In the genomic region with DNA sequence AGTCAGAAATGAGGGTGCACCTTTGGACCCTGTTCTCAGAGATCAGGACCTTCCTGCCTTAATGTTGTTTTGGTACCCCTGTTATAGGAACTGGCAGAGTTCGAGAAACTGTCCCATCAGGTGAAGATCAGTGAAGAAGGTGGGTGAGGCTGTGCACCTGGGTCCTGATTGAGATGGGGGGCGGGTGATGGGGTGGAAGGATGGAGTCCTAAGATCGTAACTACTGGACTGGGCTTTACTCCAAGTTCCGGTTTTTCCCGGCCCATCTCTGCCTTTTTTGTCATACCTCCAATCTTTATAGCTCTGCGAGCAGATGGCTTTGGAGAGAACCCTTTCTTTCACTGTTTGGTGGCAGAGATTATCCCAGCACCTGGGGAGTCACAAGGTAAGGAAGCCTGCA, we compare ENCODE assay signal across 8 mouse cellular contexts. TPM values are rescaled to one million over a fixed set of nuclear protein-coding genes. Genes with fewer than 3 reads are reported as not detected.
A peak's percentile ranks its signal among the peaks of the same experiment; 100 is the strongest.
DNase-seq lines count a peak whose midpoint lies in the region; ATAC-seq and TF ChIP-seq lines count a peak whose summit lies in the region.

No protein-coding gene starts in this region.

- no peaks in the 10 kb centered on the region for H3K9me3 ChIP-seq in kidney, embryonic 16.5 days (ENCODE audit: low read length)
- no peaks in the 10 kb centered on the region for H3K9me3 ChIP-seq in intestine, embryonic 14.5 days (ENCODE audit: control insufficient read depth, low read length)
- H3K9me3 ChIP-seq in midbrain, embryonic 15.5 days: no peaks in the 10 kb centered on the region

- peak overlapping the region; percentile 79 for H3K9ac ChIP-seq in kidney, embryonic 16.5 days (replicated peaks; ENCODE audit: low read length)
- peak overlapping the region; percentile 52 for H3K9ac ChIP-seq in intestine, embryonic 14.5 days (ENCODE audit: low read length)
- H3K9ac ChIP-seq in midbrain, embryonic 15.5 days: peak overlapping the region; percentile 63

- no peak for DNase-seq in kidney, adult 11 months
- DNase-seq in cerebellum, postnatal 36 days: peak; percentile 51 to 63
- DNase-seq in intestine, embryonic 14.5 days (ENCODE audit: low spot score): no peak
- DNase-seq in thymus, postnatal 14 days: no peak
- no peak for DNase-seq in right cerebral cortex, adult 18-20 months
- no peak for DNase-seq in thymus, adult 2 months

- H3K27me3 ChIP-seq in kidney, embryonic 16.5 days (ENCODE audit: insufficient read depth, low read length): no peaks in the 10 kb centered on the region
- H3K27me3 ChIP-seq in intestine, embryonic 14.5 days (replicated peaks; ENCODE audit: control insufficient read depth, insufficient read depth, low read length): no peaks in the 10 kb centered on the region
- H3K27me3 ChIP-seq in midbrain, embryonic 15.5 days (replicated peaks): no peaks in the 10 kb centered on the region
- no peaks in the 10 kb centered on the region; the same call in 1 of the 2 replicates for H3K27me3 ChIP-seq in thymus, adult 2 months (ENCODE audit: control insufficient read depth, insufficient read depth, low read length)

- no peak for TF ChIP-seq CTCF in thymus, adult 2 months (IDR thresholded peaks at IDR 0.05; ENCODE audit: borderline replicate concordance, control insufficient read depth, extremely low read depth, insufficient read depth, low read length, poor library complexity)

- H3K36me3 ChIP-seq in kidney, embryonic 16.5 days (ENCODE audit: insufficient read depth, low read length): no peaks in the 10 kb centered on the region
- no peaks in the 10 kb centered on the region for H3K36me3 ChIP-seq in intestine, embryonic 14.5 days (ENCODE audit: control insufficient read depth, insufficient read depth, low read length)
- no peaks in the 10 kb centered on the region for H3K36me3 ChIP-seq in midbrain, embryonic 15.5 days (replicated peaks)
- no peaks in the 10 kb centered on the region for H3K36me3 ChIP-seq in thymus, adult 2 months (ENCODE audit: control insufficient read depth, insufficient read depth, low read length)

- no peak for TF ChIP-seq POLR2A in thymus, adult 2 months (IDR thresholded peaks at IDR 0.05; ENCODE audit: control insufficient read depth, extremely low read depth, insufficient read depth, low read length, poor library complexity)

- WGBS in kidney, embryonic 16.5 days: 31% methylated on average over 6 of the region's 6 CpGs
- WGBS in intestine, embryonic 14.5 days: 26% methylated on average over 6 of the region's 6 CpGs
- WGBS in midbrain, embryonic 15.5 days: 47% methylated on average over 6 of the region's 6 CpGs
- 62% methylated on average over 6 of the region's 6 CpGs for WGBS in thymus, adult 2 months

- H3K27ac ChIP-seq in kidney, embryonic 16.5 days (ENCODE audit: low read length): peak overlapping the region; percentile 79
- peak overlapping the region; percentile 34 for H3K27ac ChIP-seq in intestine, embryonic 14.5 days (ENCODE audit: low read depth)
- peak overlapping the region; percentile 82 for H3K27ac ChIP-seq in midbrain, embryonic 15.5 days
- H3K27ac ChIP-seq in thymus, adult 2 months (ENCODE audit: control insufficient read depth, insufficient read depth, low read length): no peak overlapping the region

- peak overlapping the region; percentile 67 for H3K4me3 ChIP-seq in kidney, embryonic 16.5 days (ENCODE audit: low read length)
- H3K4me3 ChIP-seq in intestine, embryonic 14.5 days (ENCODE audit: low read depth, low read length): peak overlapping the region; percentile 44
- H3K4me3 ChIP-seq in midbrain, embryonic 15.5 days: peak overlapping the region; percentile 50
- H3K4me3 ChIP-seq in thymus, adult 2 months (ENCODE audit: control insufficient read depth, insufficient read depth, low read length): no peak overlapping the region

- ATAC-seq in kidney, embryonic 16.5 days (ENCODE audit: low FRiP score, low TSS enrichment): 0 out of 2 replicates have a peak, but pooled peaks have one; percentile 1
- peak; percentile 48; the same call in 1 of the 2 replicates for ATAC-seq in intestine, embryonic 14.5 days (replicated peaks; ENCODE audit: low FRiP score, low TSS enrichment, low read depth)
- ATAC-seq in midbrain, embryonic 15.5 days (replicated peaks): peak; percentile 56

- H3K4me1 ChIP-seq in kidney, embryonic 16.5 days (ENCODE audit: insufficient read depth, low read length): peaks cover 9% of the 10 kb centered on the region; the same call in 1 of the 2 replicates
- peaks cover 9% of the 10 kb centered on the region for H3K4me1 ChIP-seq in intestine, embryonic 14.5 days (replicated peaks; ENCODE audit: control insufficient read depth, insufficient read depth, low read length)
- H3K4me1 ChIP-seq in midbrain, embryonic 15.5 days: peaks cover 11% of the 10 kb centered on the region
- no peaks in the 10 kb centered on the region for H3K4me1 ChIP-seq in thymus, adult 2 months (replicated peaks; ENCODE audit: control insufficient read depth, insufficient read depth, low read length)

- peak overlapping the region; percentile 79 for H3K4me2 ChIP-seq in kidney, embryonic 16.5 days (replicated peaks; ENCODE audit: low read depth, low read length)
- H3K4me2 ChIP-seq in intestine, embryonic 14.5 days (ENCODE audit: low read length): peak overlapping the region; percentile 73
- peak overlapping the region; percentile 79 for H3K4me2 ChIP-seq in midbrain, embryonic 15.5 days

RNA-seq across cellular contexts. Expression of gene Sat2, which starts 0.6 kb away (rescaled TPM):
- polyA plus RNA-seq in kidney, embryonic 16.5 days (2015; fragmentation: Nextera tagmentation; extraction: Ambion mirVana): 21.3 and 24.1 TPM in 2 replicates
- 16.8 and 18.1 TPM in 2 replicates for polyA plus RNA-seq in intestine, embryonic 14.5 days (2014; fragmentation: Nextera tagmentation; extraction: Ambion mirVana)
- 23.5 and 24.9 TPM in 2 replicates for polyA plus RNA-seq in midbrain, embryonic 15.5 days (2015; fragmentation: Nextera tagmentation; extraction: Ambion mirVana)
- polyA plus RNA-seq in thymus, adult 2 months (2012; rRNA removed): 0.67 and 0.73 TPM in 2 replicates

RNA-seq across cellular contexts. Expression of gene Shbg, which starts 4.7 kb away (rescaled TPM):
- 0.17 TPM in 1 of 2 replicates, not detected in the other for polyA plus RNA-seq in kidney, embryonic 16.5 days (2015; fragmentation: Nextera tagmentation; extraction: Ambion mirVana)
- polyA plus RNA-seq in intestine, embryonic 14.5 days (2014; fragmentation: Nextera tagmentation; extraction: Ambion mirVana): not detected in 2 replicates
- polyA plus RNA-seq in midbrain, embryonic 15.5 days (2015; fragmentation: Nextera tagmentation; extraction: Ambion mirVana): not detected in 2 replicates
- not detected in 2 replicates for polyA plus RNA-seq in thymus, adult 2 months (2012; rRNA removed)

RNA-seq across cellular contexts. Expression of gene Fxr2, which starts 10.4 kb away (rescaled TPM):
- 31.8 and 33.4 TPM in 2 replicates for polyA plus RNA-seq in kidney, embryonic 16.5 days (2015; fragmentation: Nextera tagmentation; extraction: Ambion mirVana)
- 22.6 and 23.0 TPM in 2 replicates for polyA plus RNA-seq in intestine, embryonic 14.5 days (2014; fragmentation: Nextera tagmentation; extraction: Ambion mirVana)
- 40.6 and 47.0 TPM in 2 replicates for polyA plus RNA-seq in midbrain, embryonic 15.5 days (2015; fragmentation: Nextera tagmentation; extraction: Ambion mirVana)
- 94.1 and 96.0 TPM in 2 replicates for polyA plus RNA-seq in thymus, adult 2 months (2012; rRNA removed)

RNA-seq across cellular contexts. Expression of gene Atp1b2, which starts 16.7 kb away (rescaled TPM):
- polyA plus RNA-seq in kidney, embryonic 16.5 days (2015; fragmentation: Nextera tagmentation; extraction: Ambion mirVana): 12.3 and 14.3 TPM in 2 replicates
- 7.3 and 8.2 TPM in 2 replicates for polyA plus RNA-seq in intestine, embryonic 14.5 days (2014; fragmentation: Nextera tagmentation; extraction: Ambion mirVana)
- 60.0 and 60.9 TPM in 2 replicates for polyA plus RNA-seq in midbrain, embryonic 15.5 days (2015; fragmentation: Nextera tagmentation; extraction: Ambion mirVana)
- polyA plus RNA-seq in thymus, adult 2 months (2012; rRNA removed): 3.4 and 4.2 TPM in 2 replicates

RNA-seq across cellular contexts. Expression of gene Sox15, which starts 32.7 kb away (rescaled TPM):
- 0.19 TPM in 1 of 2 replicates, not detected in the other for polyA plus RNA-seq in kidney, embryonic 16.5 days (2015; fragmentation: Nextera tagmentation; extraction: Ambion mirVana)
- 0.35 TPM in 1 of 2 replicates, not detected in the other for polyA plus RNA-seq in intestine, embryonic 14.5 days (2014; fragmentation: Nextera tagmentation; extraction: Ambion mirVana)
- polyA plus RNA-seq in midbrain, embryonic 15.5 days (2015; fragmentation: Nextera tagmentation; extraction: Ambion mirVana): 0.20 TPM in 1 of 2 replicates, not detected in the other
- 0.24 and 0.52 TPM in 2 replicates for polyA plus RNA-seq in thymus, adult 2 months (2012; rRNA removed)

Comparison
In these comparisons a context has a peak if more than half of its experiments do, and no peak if none do; other contexts are left out.
1. ATAC-seq: peak in every context shown above with its lines; median percentile 56 in midbrain, embryonic 15.5 days; 48 in intestine, embryonic 14.5 days; 1 in kidney, embryonic 16.5 days.
2. DNase-seq: peak in cerebellum, postnatal 36 days (2 of 2); none in kidney, adult 11 months (single experiment), intestine, embryonic 14.5 days (single experiment), thymus, postnatal 14 days (single experiment), right cerebral cortex, adult 18-20 months (single experiment) and thymus, adult 2 months (single experiment).
3. RNA of gene Sat2, which starts 0.6 kb away (polyA plus RNA-seq): 23.5 to 24.9 TPM in midbrain, embryonic 15.5 days, 21.3 to 24.1 TPM in kidney, embryonic 16.5 days and 16.8 to 18.1 TPM in intestine, embryonic 14.5 days; 0.67 to 0.73 TPM in thymus, adult 2 months; every median in the first group is over 10 times any median in the second.
4. Peak in every context shown above with its lines, with median percentiles within 50 percentile points of each other: H3K4me2 ChIP-seq and H3K9ac ChIP-seq.